Mouse (Mus musculus) cerebellum, adult 9-11 months (tissue): ENCODE results near the gene Farsb.

ENCODE experiments used
- DNase-seq: peaks from one replicate; pipeline ENCODE4 v3.0.0; 2022

Gene Farsb

DNA sequence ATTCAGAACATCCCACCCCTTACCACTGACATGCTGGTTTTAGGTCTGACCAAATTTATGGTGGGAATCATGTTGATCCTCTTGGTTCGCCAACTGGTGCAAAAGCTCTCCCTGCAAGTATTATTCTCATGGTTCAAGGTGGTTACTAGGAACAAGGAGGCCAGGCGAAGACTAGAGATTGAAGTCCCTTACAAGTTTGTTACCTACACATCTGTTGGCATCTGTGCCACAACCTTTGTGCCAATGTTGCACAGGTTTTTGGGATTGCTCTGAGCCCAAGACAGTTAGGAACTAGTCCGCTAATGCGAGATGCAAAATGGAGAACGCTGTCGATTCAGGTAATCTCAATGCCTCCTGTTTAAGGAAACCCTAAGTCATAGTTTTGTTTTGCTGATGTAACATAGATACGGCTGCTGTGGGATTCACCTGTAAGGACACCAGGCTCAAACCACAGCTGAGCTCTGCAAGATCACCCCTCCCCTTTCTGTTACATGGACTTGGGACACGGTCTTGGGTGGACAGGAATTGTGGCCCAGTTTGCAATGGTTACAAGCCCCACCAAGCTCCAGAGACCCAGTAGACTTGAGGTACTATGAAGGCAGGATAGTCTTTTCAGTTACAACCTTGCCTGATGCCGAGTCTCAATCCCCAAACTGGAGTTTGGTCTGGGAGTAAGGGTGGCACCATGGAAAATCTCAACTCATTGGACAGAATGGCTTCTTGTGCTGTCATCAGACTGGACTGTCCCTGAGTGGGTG is 71.4 kb downstream of the Farsb start:
- no peak for DNase-seq

DNA sequence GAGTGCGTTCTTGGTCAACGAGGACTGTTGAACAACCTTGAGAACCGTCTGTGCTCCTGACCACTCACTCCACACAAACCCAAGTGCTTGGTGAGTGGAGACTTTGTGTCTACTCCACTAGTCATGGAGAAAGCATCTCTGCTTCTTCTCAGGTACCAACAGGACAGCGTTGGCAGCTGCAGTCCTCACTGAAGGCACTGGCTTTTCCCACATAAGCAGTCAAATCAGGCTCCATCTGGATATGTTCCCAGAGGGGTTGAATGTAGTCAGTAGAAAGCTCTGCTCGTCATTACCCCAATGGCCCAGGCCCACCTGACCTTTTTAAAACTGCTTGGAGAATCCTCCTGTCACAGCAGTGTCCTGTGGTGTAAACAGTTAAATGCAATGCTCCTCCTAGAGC is 74.3 kb downstream of the Farsb start:
- DNase-seq: no peak

DNA sequence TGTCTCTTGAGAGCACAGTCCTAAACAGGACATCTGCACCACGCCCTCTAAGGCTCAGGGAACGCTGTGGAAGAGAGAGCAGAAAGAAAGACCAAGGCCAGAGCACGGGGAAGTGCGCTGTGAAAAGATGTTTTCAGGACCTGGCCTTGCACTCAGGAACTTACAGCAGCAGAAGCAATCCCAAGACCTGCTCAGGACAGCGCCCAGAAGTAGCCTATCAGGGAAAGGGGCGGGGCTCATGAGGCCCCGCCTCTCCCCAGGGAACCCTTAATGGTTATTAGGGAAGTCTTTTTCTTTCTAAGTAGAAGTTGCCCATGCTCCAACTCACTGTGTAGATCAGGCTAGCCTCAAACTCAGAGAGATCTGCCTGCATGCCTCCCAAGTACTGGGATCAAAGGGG is 76.0 kb downstream of the Farsb start:
- no peak for DNase-seq

DNA sequence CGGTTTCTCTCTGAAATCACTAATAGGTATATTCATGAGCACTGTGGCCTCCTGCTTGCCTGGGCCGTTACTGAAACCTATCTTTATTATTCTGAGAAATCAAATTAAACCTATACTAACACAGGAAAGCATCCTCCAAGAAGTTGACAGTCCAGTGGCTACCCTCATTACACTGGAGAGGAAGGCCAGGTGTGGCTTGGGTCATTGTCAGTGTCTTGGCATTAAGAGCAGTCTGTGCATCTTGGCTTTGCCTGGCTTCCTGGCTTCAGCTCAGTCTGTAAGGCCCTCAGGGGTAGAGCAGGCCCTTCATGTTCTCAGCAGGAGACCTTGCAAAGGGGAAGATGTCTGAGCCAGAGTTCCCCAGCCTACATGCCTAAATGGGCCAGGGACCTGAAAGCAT is 79.3 kb downstream of the Farsb start:
- no peak for DNase-seq

DNA sequence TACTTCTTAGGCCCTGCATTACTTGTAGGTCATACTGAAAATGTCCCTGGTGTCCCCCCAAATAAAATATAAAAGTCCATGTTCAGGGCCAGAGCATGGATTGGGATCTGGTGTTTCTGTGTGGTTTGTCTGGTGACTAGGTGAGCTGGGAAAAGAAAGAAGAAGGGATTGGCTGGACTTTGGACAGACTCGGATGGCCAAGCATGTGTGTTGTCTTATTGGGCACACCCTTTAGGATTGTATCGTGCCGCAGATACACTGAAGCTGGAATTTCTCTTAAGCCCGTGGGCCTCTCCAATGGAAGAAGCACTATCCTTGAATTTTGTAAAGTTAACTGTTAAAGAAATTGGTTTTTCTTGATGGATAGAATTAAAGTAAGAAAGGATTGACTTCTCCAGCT is 87.3 kb downstream of the Farsb start:
- DNase-seq: no peak

DNA sequence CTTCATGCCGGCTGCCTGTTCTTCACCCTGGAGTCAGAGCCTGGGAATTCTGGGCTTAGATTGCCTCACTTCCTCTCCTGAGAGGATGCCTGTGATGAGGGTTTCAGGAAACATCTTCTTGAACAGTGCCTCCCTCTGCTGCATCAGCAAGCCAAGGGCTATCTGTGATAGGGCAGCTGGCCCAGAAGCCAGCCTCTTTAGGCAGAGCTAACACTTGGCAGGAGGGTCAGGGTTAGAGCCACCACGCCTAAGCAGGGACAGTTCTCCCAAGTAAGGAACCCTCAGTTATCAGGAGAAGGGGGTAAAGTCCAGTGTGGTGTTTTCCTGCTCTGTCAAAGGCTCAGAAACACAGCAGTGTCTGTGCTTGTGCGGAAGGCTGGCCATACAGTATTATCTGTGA is 88.9 kb downstream of the Farsb start:
- no peak for DNase-seq

DNA sequence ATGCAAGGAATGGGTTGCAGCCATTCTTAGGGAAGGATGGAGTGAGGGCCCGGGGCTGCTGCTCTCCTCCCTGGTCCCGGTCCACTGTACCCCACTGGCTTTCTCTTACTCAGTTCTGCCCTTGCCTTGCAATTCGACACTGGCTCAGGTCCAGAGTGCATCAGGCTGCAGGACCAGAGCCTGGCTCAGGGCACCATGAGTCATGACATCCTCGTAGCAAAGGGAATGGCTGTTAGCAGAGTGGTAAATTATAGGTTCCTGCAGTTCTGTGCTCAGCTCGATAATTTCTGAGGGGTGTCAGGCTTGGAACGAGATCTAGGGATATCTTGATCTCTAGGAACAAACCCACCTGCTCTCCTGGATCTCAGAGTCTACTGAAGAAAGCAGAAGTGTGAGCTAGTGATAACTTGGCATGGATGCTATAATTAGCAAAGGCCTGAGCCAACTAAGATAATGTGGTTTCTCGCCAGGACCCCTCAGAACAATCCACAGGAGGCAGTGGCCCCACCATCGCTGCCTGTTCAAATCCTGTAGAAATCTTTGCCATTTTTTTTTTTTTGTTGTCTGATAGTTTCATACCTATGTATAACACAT is 92.3 kb downstream of the Farsb start:
- DNase-seq: peak; percentile 78

DNA sequence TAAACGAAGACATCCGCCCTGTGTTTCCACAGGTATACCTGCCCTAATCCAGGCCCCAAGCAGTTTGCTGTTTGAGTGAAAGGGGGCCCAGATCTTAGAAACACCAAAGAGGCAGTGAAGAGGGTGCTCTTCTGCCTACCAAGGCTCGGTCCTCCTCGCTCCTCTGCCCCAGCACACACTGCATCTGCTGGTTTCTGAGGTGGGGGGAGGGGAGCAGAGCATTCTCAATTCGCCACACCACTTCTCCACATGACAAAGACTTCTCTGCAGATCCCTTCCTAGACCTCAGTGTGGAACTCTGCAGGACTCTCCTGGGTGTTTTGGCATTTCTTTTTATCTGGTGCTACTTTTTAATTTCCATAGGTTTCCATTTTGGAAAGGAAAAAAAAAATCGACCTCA is 93.0 kb downstream of the Farsb start:
- DNase-seq: no peak

DNA sequence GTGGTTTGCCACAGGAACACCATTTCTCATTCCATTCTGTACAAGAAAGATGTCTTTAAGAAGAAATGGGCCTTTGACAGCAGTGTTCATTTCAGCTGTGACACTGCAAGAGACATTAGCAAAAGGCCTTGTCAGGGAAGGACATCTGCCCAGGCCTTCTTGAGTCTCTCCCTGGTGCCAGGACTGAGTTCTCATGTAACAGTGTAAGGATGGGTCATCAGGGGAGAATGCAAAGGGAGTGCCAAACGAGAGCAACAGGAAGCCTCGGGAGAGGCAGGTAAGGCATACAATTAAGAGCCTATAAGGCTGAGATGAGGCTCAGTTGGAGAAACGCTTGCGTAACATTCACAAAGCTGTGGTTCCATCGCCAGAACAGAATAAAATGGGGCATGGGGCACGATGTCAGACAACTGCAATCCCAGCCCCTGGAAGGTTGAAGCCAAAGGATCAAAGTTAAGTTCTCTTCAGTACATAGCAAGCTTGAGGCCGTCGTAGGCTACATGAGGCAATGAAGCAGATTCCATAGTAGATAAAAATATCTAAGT is 93.4 kb downstream of the Farsb start:
- DNase-seq: no peak

DNA sequence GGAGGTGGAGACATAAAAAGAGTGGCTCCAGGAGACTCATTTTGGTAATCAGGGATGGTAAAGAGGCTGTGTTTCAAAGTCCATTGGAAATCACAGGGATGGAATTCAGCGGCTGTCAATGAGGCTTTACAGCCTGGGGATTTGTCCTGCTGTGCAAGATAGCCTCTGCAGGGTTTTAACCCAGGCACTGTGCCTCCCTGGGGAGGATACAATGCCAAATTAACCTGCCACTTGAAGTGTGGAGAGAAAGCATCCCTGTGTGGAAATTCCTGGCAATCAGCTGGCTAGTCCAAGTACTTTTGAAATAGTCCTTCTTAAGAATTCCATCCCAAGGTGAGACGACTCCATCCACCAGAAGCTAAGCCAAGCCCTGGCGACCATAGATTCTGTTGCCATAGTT is 99.8 kb downstream of the Farsb start:
- no peak for DNase-seq

DNA sequence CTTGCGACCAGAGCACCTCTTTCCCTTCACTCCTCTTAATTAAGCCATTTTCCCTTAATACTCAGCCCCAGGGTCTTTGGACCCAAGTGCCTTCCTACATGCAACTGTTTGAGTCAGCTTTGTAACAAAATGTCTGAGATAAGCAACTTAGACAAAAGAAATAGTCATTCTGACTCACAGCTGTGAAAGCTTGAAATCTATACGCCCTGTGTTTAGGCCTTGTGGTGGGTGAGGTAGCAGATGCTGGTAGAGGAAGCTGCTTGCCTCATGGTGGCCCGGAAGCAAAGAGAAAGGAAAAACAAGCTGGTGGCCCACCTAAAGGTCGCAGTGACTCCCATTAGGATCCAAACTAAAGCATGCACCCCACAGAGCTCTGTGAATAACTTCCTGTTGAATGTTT is 100.8 kb downstream of the Farsb start:
- DNase-seq: no peak

DNA sequence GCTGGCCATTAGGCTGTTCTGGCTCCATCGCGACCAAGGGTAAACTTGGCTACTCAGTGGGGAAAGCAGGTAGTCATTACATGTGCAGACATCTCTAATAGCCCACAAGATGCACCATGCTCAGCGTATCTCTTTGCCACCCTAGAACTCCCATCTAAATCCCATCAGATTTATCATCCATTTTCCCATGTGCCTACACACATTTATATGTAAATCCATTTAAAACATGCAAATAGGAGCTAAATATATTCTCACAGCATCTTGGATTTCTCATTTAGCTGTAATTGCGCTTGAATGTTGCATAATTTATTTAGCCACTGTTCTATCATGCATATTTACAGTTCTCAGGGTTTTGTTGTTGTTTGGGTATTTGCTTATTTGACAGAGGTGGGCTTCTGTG is 107.7 kb downstream of the Farsb start:
- DNase-seq: no peak

DNA sequence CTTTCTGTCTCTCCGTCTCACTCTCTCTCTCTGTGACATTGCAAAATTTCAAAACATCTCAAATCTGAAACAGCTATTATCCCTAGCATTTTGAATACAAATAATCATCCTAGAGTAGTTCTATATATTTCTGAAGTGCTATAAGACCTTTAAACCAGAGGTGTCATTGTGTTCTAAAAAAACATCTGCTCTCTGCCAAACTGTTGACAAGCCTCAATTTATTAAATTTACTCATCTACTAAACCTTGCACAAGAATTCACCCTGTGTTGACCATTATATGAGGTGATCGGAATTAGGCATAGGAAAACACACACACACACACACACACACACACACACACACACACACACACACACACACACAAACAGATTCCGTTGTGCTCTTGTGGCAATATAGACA is 113.6 kb downstream of the Farsb start:
- DNase-seq: no peak

DNA sequence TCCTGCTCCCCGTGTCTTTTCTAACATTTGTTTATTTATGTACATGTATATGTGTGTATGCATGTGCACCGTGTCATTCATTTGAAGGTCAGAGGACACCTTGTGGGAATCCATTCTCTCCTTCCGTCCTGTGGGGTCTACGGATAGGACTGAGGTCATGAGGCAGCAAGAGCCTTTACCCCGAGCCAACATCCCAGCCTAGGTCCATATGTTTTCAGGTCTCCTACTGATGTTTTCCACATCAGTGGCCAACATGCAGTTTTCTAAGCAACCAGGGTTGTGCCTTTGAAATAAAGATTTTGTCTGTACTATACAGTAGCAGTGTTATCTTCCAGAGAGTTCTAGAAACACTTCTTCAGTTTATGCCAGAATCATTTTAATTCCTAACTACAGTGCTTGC is 114.9 kb downstream of the Farsb start:
- no peak for DNase-seq

DNA sequence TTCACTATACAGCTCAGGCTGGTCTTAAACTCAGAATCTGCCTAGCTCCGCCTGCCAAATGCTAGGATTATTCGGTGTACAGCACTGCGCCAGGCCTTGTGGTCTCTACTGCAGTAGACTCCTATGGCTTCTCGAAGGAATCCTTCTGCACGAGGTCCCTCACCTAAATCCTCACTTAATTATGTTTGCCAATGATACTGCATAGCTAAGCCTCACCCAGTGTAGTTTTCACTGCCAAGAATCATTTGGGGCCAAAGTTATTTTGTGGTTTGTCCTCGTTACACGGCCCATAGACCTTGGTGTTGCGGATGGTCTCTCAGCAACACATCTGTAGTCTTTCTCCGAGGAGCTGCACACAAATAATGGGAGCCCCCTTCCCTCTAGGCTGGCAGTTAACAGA is 116.4 kb downstream of the Farsb start:
- no peak for DNase-seq

DNA sequence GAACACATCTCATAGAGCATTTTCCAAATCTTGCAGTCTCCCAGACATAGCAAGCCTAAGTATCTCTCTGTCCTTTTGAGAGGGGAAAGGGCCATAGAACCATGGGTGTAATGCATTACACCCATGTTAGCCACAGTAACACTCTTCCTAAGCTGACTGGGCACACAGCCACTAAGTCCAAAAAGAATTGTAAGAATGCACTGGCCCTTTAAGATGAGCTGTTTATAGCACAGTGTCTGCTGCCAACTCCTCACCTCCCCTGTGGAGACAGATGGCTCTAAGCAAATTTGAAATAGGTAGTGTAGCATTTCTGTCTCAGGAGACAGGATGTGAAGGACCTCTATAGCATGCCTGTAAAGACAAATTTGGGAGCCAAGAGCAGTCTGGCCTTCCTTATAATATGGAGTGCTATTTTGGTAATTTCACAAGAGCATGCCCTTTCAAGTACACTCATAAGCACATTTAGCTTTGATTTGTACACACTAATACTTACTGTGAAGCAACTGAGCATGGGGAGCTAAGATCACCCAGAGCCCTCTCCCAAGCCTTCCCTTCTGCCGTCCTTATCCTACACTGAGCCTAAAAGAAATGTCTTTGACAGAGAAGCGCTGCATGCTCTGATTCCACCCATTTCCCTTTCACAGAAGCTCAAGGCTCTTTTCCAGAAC is 117.0 kb downstream of the Farsb start:
- DNase-seq: peak; percentile 94

DNA sequence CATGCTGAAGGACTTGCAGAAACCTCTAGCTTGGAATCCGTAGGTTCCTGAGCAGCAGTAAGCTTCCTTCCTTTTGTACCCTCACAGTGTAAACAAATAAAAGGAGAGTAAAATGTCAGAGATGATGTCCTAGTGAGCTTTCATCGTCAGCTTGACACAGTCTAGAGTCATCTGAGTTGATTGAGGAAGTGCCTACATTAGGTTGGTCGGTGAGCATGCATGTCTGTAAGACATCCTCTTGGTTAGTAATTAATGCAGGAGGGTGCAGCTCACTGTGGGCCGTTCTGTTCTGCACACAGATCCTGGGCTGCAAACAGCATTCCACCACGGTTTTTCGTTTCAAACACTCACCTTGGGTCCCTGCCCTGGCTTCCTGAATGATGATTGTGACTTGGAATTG is 118.6 kb downstream of the Farsb start:
- DNase-seq: no peak
